Mouse (Mus musculus) hindbrain, postnatal 0 days (tissue): ENCODE data around the gene Fbxo42. TPM values are rescaled to one million over a fixed set of nuclear protein-coding genes. Genes with fewer than 3 reads are reported as not detected.
"Not testable (repeated sequence)": the region's sequence is repeated elsewhere in the genome, so short reads cannot be mapped to it uniquely, and the experiment has no call there.

ENCODE experiments used
- ATAC-seq: fragments of 200-750 bp; cut with Nextera tagmentation; 2 replicates; pipeline ENCODE4 v1.8.0; 2017; ENCODE audit warnings: mild to moderate bottlenecking, moderate TSS enrichment, moderate library complexity
- DNase-seq: peaks from one replicate; pipeline ENCODE4 v3.0.0-alpha.2; 2015; ENCODE audit warnings: low spot score
- H3K27ac ChIP-seq: fragments of 300-500 bp; sonication (generic); 2 replicates; pipeline ENCODE4 v1.5.1; 2014; ENCODE audit warnings: mild to moderate bottlenecking
- H3K27me3 ChIP-seq: fragments of 300-500 bp; sonication (generic); 2 replicates; pipeline ENCODE4 v1.6.1; 2014; ENCODE audit warnings: low read length, mixed read lengths; ENCODE audit not compliant: insufficient read depth
- H3K36me3 ChIP-seq: fragments of 300-500 bp; sonication (generic); 2 replicates; pipeline ENCODE4 v1.6.1; 2014; ENCODE audit warnings: low read length, mixed read lengths; ENCODE audit not compliant: insufficient read depth
- H3K4me1 ChIP-seq: fragments of 300-500 bp; sonication (generic); 2 replicates; pipeline ENCODE4 v1.6.1; 2014; ENCODE audit warnings: antibody characterized with exemption, low read length, mixed read lengths; ENCODE audit not compliant: insufficient read depth
- H3K4me2 ChIP-seq: fragments of 300-500 bp; sonication (generic); 2 replicates; pipeline ENCODE4 v1.6.1; 2014; ENCODE audit warnings: low read depth, mild to moderate bottlenecking, low read length, moderate library complexity, mixed read lengths
- H3K4me3 ChIP-seq: fragments of 300-500 bp; sonication (generic); 2 replicates; pipeline ENCODE4 v1.5.1; 2014; ENCODE audit warnings: low read length
- H3K9ac ChIP-seq: fragments of 300-500 bp; sonication (generic); replicated peaks from 2 replicates; pipeline ENCODE4 v1.6.1; 2014; ENCODE audit warnings: mild to moderate bottlenecking, low read length, moderate library complexity, mixed read lengths
- H3K9me3 ChIP-seq: fragments of 300-500 bp; sonication (generic); 2 replicates; pipeline ENCODE4 v1.6.1; 2016; ENCODE audit warnings: low read length, mixed read lengths
- CTCF ChIP-seq: IDR thresholded peaks from 2 replicates; pipeline ENCODE4 v1.5.1; 2016; ENCODE audit warnings: antibody characterized with exemption, control low read depth, low read depth
- WGBS: fragments of 180-500 bp; shearing (Covaris S2); extraction: QIAGEN DNeasy Blood & Tissue Kit; methylation state at CpG from one replicate; pipeline ENCODE4 v1.1.7; 2014; 5-methylcytosine and 5-hydroxymethylcytosine counted together
- polyA plus RNA-seq: library from polyadenylated mRNA; unstranded; fragments of >200 nt; fragmentation: Nextera tagmentation; extraction: Ambion mirVana; gene quantifications from 2 replicates; pipeline ENCODE4 v1.2.1, GENCODE M21; 2015
- total RNA-seq: library from RNA; depleted of rRNA; stranded (reverse); fragments of >200 nt; gene quantifications from 2 replicates; pipeline ENCODE4 v1.2.3, GENCODE M21; 2014

Gene Fbxo42
- total and polyA plus RNA-seq, 2 experiments from 2014 or later = 15.5 to 20.8 TPM

DNA sequence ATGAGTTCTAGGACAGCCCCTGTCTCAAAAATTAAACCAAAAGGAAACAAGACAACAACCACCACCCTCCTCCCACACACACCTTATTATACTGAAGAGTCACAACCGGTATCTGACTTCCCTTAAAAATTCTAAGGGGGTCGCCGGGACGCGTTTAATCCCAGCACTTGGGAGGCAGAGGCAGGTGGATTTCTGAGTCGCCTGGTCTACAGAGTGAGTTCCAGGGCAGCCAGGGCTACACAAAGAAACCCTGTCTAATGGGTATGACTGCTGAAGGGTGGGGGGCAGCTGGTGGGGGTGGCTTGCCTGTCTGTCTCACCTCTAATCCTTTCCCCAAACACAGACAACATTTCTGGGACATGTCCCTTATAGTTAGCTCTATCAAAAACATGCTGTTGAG lies 6.7 kb upstream of the Fbxo42 start:
- Histone ChIP-seq H3K27ac (no peak overlapping the region), H3K4me2 (no peak overlapping the region), H3K27me3 (no peaks in the 10 kb centered on the region), H3K9me3 (no peaks in the 10 kb centered on the region), H3K4me1 (0 out of 2 replicates have a peak, but pooled peaks cover 15% of the 10 kb centered on the region), H3K4me3 (no peak overlapping the region), H3K36me3 (no peaks in the 10 kb centered on the region), H3K9ac (no peak overlapping the region)
- DNase-seq (no peak), ATAC-seq (no peak)
- no peak for TF ChIP-seq CTCF
- 92% methylated on average over 6 of the region's 6 CpGs for WGBS

DNA sequence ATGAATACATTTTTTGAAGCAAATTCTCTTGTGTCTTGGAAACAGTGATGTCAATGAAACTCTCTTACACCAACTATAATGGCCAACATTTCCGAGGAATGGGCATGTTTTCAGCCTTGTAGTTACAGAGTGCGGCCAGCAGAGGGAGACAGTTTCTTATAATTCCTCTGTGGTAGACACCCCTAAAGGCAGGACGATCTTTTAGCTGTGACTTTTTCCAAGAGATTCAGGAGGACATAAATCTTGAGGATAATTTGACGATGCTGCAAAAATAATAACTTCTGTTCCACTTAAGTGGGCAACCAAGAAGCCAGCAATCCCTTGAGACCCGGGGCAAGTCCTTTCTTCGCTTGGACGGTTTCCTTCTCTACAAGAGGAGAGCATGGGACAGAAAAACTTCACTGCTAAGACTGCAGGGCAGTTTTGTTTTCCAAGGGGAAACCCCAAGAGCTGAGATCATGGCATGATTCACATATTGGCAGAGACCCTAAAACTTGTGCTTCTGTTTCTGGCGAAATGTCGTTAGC lies 5.4 kb upstream of the Fbxo42 start:
- peak; percentile 79 for DNase-seq
- no peaks in the 10 kb centered on the region for H3K27me3 ChIP-seq
- no peak overlapping the region for H3K9ac ChIP-seq
- WGBS = 25% methylated on average over 9 of the region's 9 CpGs
- peak; percentile 93 for TF ChIP-seq CTCF
- H3K27ac ChIP-seq = no peak overlapping the region
- no peak for ATAC-seq
- 0 out of 2 replicates have a peak overlapping the region, but pooled peaks have one; percentile 14 for H3K4me2 ChIP-seq
- H3K4me3 ChIP-seq = no peak overlapping the region
- 0 out of 2 replicates have a peak, but pooled peaks cover 6% of the 10 kb centered on the region for H3K4me1 ChIP-seq
- H3K9me3 ChIP-seq = no peaks in the 10 kb centered on the region
- H3K36me3 ChIP-seq = no peaks in the 10 kb centered on the region

- H3K4me2 ChIP-seq, ATAC-seq, H3K27me3 ChIP-seq, H3K9ac ChIP-seq, H3K36me3 ChIP-seq, H3K27ac ChIP-seq, DNase-seq, H3K9me3 ChIP-seq, H3K4me1 ChIP-seq, H3K4me3 ChIP-seq: not testable (repeated sequence)
- 94% methylated on average over 9 of the region's 16 CpGs for WGBS
These were observed 2.6 kb upstream of the Fbxo42 start for GRCm38 (mm10) chr4:141145124-141145523.

GRCm38 (mm10) chr4:141146491-141147033 lies 1.2 kb upstream of the Fbxo42 start:
- DNase-seq (no peak), ATAC-seq (no peak)
- no peak overlapping the region for H3K27ac ChIP-seq
- no peak overlapping the region for H3K9ac ChIP-seq
- no peak for TF ChIP-seq CTCF
- no peaks in the 10 kb centered on the region for H3K9me3 ChIP-seq
- no peaks in the 10 kb centered on the region for H3K27me3 ChIP-seq
- H3K36me3 ChIP-seq = no peaks in the 10 kb centered on the region
- no peaks in the 10 kb centered on the region for H3K4me1 ChIP-seq
- peak overlapping the region; percentile 67; the same call in 1 of the 2 replicates for H3K4me2 ChIP-seq
- H3K4me3 ChIP-seq = no peak overlapping the region
- WGBS = 93% methylated on average over 6 of the region's 6 CpGs

- peak; percentile 19; the same call in 1 of the 2 replicates for TF ChIP-seq CTCF
- H3K4me1 ChIP-seq = no peaks in the 10 kb centered on the region
- peak overlapping the region; percentile 99 for H3K9ac ChIP-seq
- H3K36me3 ChIP-seq = no peaks in the 10 kb centered on the region
- H3K27ac ChIP-seq = peak overlapping the region; percentile 96
- peak; percentile 42 for DNase-seq
- ATAC-seq = peak; percentile 72
- H3K27me3 ChIP-seq = no peaks in the 10 kb centered on the region
- H3K4me2 ChIP-seq = peak overlapping the region; percentile 67
- peak overlapping the region; percentile 99 for H3K4me3 ChIP-seq
- 1% methylated on average over 57 of the region's 66 CpGs for WGBS
- H3K9me3 ChIP-seq = no peaks in the 10 kb centered on the region
These were observed 492 bp downstream of the Fbxo42 start for GRCm38 (mm10) chr4:141148009-141148801.

DNA sequence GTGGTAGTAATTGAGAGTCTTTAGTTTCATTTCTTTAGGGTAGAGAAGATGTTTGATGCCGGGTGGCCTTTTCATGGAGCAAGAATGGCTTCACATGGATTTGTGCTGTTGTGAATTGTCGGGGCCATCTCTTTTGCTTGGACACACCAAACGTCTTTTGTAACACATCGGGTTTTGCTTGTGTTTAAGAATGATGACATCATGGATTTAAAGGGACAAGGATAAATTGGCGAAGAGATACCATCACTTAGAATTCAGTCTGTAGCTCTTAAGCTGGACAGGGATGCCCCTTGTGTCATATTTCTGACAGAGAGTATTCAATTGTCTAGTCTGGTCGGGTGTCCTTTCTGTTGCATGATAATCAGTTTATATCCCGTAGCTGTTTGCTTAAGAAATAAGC lies 1.4 kb downstream of the Fbxo42 start:
- Histone ChIP-seq H3K4me2 (peak overlapping the region; percentile 67), H3K4me1 (no peaks in the 10 kb centered on the region), H3K27me3 (no peaks in the 10 kb centered on the region), H3K36me3 (no peaks in the 10 kb centered on the region), H3K9me3 (no peaks in the 10 kb centered on the region), H3K27ac (peak overlapping the region; percentile 96; the same call in 1 of the 2 replicates), H3K4me3 (peak overlapping the region; percentile 99), H3K9ac (peak overlapping the region; percentile 99)
- no peak for TF ChIP-seq CTCF
- DNase-seq (no peak), ATAC-seq (no peak)
- WGBS = 12% methylated on average over 7 of the region's 7 CpGs
